Mouse (Mus musculus) embryonic facial prominence, embryonic 12.5 days (tissue): Measurements from ENCODE around the gene Tjp1. TPM values are rescaled to one million over a fixed set of nuclear protein-coding genes. Genes with fewer than 3 reads are reported as not detected.
A peak's percentile ranks its signal among the peaks of the same experiment; 100 is the strongest.

Source experiments
- ATAC-seq: fragments of 200-750 bp; cut with Nextera tagmentation; 2 replicates; pipeline ENCODE4 v1.8.0; 2017; ENCODE audit not compliant: insufficient number of reproducible peaks, insufficient read depth, low FRiP score, low TSS enrichment
- H3K27ac ChIP-seq: fragments of 300-500 bp; sonication (generic); 2 replicates; pipeline ENCODE4 v1.5.1; 2016; ENCODE audit warnings: mild to moderate bottlenecking
- H3K27me3 ChIP-seq: fragments of 300-500 bp; sonication (generic); 2 replicates; pipeline ENCODE4 v1.6.1; 2016; ENCODE audit warnings: mild to moderate bottlenecking, moderate library complexity
- H3K36me3 ChIP-seq: fragments of 300-500 bp; sonication (generic); 2 replicates; pipeline ENCODE4 v1.6.1; 2016; ENCODE audit warnings: mild to moderate bottlenecking
- H3K4me1 ChIP-seq: fragments of 300-500 bp; sonication (generic); 2 replicates; pipeline ENCODE4 v1.6.1; 2016
- H3K4me2 ChIP-seq: fragments of 300-500 bp; sonication (generic); replicated peaks from 2 replicates; pipeline ENCODE4 v1.6.1; 2016; ENCODE audit warnings: mild to moderate bottlenecking, moderate library complexity
- H3K4me3 ChIP-seq: fragments of 300-500 bp; sonication (generic); 2 replicates; pipeline ENCODE4 v1.5.1; 2016; ENCODE audit warnings: mild to moderate bottlenecking
- H3K9ac ChIP-seq: fragments of 300-500 bp; sonication (generic); 2 replicates; pipeline ENCODE4 v1.6.1; 2016; ENCODE audit warnings: mild to moderate bottlenecking, moderate library complexity
- H3K9me3 ChIP-seq: fragments of 300-500 bp; sonication (generic); 2 replicates; pipeline ENCODE4 v1.6.1; 2016; ENCODE audit warnings: mild to moderate bottlenecking, moderate library complexity
- WGBS: fragments of 180-500 bp; shearing (Covaris S2); methylation state at CpG from one replicate; pipeline ENCODE4 v1.1.7; 2016; 5-methylcytosine and 5-hydroxymethylcytosine counted together
- polyA plus RNA-seq: library from polyadenylated mRNA; unstranded; fragments of >200 nt; fragmentation: Nextera tagmentation; extraction: Ambion mirVana; gene quantifications from 2 replicates; pipeline ENCODE4 v1.2.1, GENCODE M21; 2016

The Tjp1 gene
- polyA plus RNA-seq, 1 experiment from 2014 or later, result 27.6 TPM

GRCm38 (mm10) chr7:65369101-65369500 is 158.5 kb downstream of the Tjp1 start:
- Histone ChIP-seq H3K4me3 (peak overlapping the region; percentile 21), H3K27ac (no peak overlapping the region), H3K4me1 (peaks cover 17% of the 10 kb centered on the region), H3K27me3 (no peaks in the 10 kb centered on the region), H3K9ac (peak overlapping the region; percentile 9; the same call in 1 of the 2 replicates), H3K9me3 (no peaks in the 10 kb centered on the region), H3K4me2 (peak overlapping the region; percentile 41), H3K36me3 (no peaks in the 10 kb centered on the region)
- ATAC-seq, result no peak
- 47% methylated on average over 5 of the region's 5 CpGs for WGBS

GRCm38 (mm10) chr7:65367386-65368245 is 160.0 kb downstream of the Tjp1 start:
- H3K4me2 ChIP-seq, result no peak overlapping the region
- no peaks in the 10 kb centered on the region for H3K27me3 ChIP-seq
- no peak overlapping the region for H3K27ac ChIP-seq
- H3K9ac ChIP-seq, result no peak overlapping the region
- WGBS, result 76% methylated on average over 16 of the region's 16 CpGs
- no peak for ATAC-seq
- no peaks in the 10 kb centered on the region for H3K9me3 ChIP-seq
- H3K36me3 ChIP-seq, result no peaks in the 10 kb centered on the region
- peaks cover 17% of the 10 kb centered on the region for H3K4me1 ChIP-seq
- H3K4me3 ChIP-seq, result no peak overlapping the region

- Histone ChIP-seq H3K9me3 (no peaks in the 10 kb centered on the region), H3K27ac (no peak overlapping the region)
These were observed 161.4 kb downstream of the Tjp1 start for GRCm38 (mm10) chr7:65366153-65366552.

GRCm38 (mm10) chr7:65365560-65365959 is 162.0 kb downstream of the Tjp1 start:
- no peak overlapping the region for H3K4me3 ChIP-seq
- no peak for ATAC-seq
- H3K27me3 ChIP-seq, result no peaks in the 10 kb centered on the region
- no peak overlapping the region for H3K27ac ChIP-seq
- no peak overlapping the region for H3K4me2 ChIP-seq
- H3K9me3 ChIP-seq, result no peaks in the 10 kb centered on the region
- H3K36me3 ChIP-seq, result no peaks in the 10 kb centered on the region
- WGBS, result 90% methylated on average over 4 of the region's 4 CpGs
- H3K4me1 ChIP-seq, result peaks cover 17% of the 10 kb centered on the region
- no peak overlapping the region for H3K9ac ChIP-seq

More at GRCm38 (mm10) chr7:65366153-65366552, 161.4 kb downstream of the Tjp1 start:
- Histone ChIP-seq H3K4me2 (no peak overlapping the region), H3K9ac (no peak overlapping the region), H3K27me3 (no peaks in the 10 kb centered on the region), H3K36me3 (no peaks in the 10 kb centered on the region), H3K4me1 (peaks cover 17% of the 10 kb centered on the region), H3K4me3 (no peak overlapping the region)
- ATAC-seq, result no peak
- WGBS, result 19% methylated on average over 1 of the region's 1 CpGs

- no peaks in the 10 kb centered on the region for H3K27me3 ChIP-seq
- H3K4me2 ChIP-seq, result no peak overlapping the region
- ATAC-seq, result 0 out of 2 replicates have a peak, but pooled peaks have one; percentile 52
- H3K4me3 ChIP-seq, result no peak overlapping the region
- H3K27ac ChIP-seq, result no peak overlapping the region
- WGBS, result 48% methylated on average over 3 of the region's 3 CpGs
- H3K9me3 ChIP-seq, result no peaks in the 10 kb centered on the region
- H3K36me3 ChIP-seq, result no peaks in the 10 kb centered on the region
- peaks cover 19% of the 10 kb centered on the region for H3K4me1 ChIP-seq
- H3K9ac ChIP-seq, result no peak overlapping the region
These were observed 167.3 kb downstream of the Tjp1 start for GRCm38 (mm10) chr7:65360278-65360677.

- Histone ChIP-seq H3K27me3 (no peaks in the 10 kb centered on the region), H3K4me3 (no peak overlapping the region), H3K9ac (no peak overlapping the region), H3K36me3 (no peaks in the 10 kb centered on the region), H3K4me2 (no peak overlapping the region), H3K27ac (no peak overlapping the region), H3K9me3 (no peaks in the 10 kb centered on the region), H3K4me1 (peaks cover 19% of the 10 kb centered on the region)
- ATAC-seq, result no peak
- 70% methylated on average over 8 of the region's 8 CpGs for WGBS
These were observed 167.8 kb downstream of the Tjp1 start for GRCm38 (mm10) chr7:65359774-65360173.

- Histone ChIP-seq H3K9me3 (no peaks in the 10 kb centered on the region), H3K27me3 (no peaks in the 10 kb centered on the region), H3K9ac (no peak overlapping the region), H3K4me3 (no peak overlapping the region), H3K4me1 (peaks cover 19% of the 10 kb centered on the region), H3K36me3 (no peaks in the 10 kb centered on the region), H3K27ac (no peak overlapping the region), H3K4me2 (no peak overlapping the region)
- ATAC-seq, result no peak
- WGBS, result 31% methylated on average over 1 of the region's 1 CpGs
These were observed 170.0 kb downstream of the Tjp1 start for GRCm38 (mm10) chr7:65357538-65357937.

GRCm38 (mm10) chr7:65356204-65356603 is 171.4 kb downstream of the Tjp1 start:
- Histone ChIP-seq H3K4me1 (peaks cover 19% of the 10 kb centered on the region), H3K9ac (no peak overlapping the region), H3K27ac (no peak overlapping the region), H3K4me2 (no peak overlapping the region), H3K36me3 (no peaks in the 10 kb centered on the region), H3K27me3 (no peaks in the 10 kb centered on the region), H3K4me3 (no peak overlapping the region), H3K9me3 (no peaks in the 10 kb centered on the region)
- 76% methylated on average over 1 of the region's 1 CpGs for WGBS
- no peak for ATAC-seq

- ATAC-seq, result no peak
- H3K4me2 ChIP-seq, result no peak overlapping the region
- no peaks in the 10 kb centered on the region for H3K9me3 ChIP-seq
- no peak overlapping the region for H3K9ac ChIP-seq
- no peaks in the 10 kb centered on the region for H3K27me3 ChIP-seq
- H3K27ac ChIP-seq, result no peak overlapping the region
- no peak overlapping the region for H3K4me3 ChIP-seq
- no peaks in the 10 kb centered on the region for H3K36me3 ChIP-seq
- WGBS, result 56% methylated on average over 2 of the region's 2 CpGs
- H3K4me1 ChIP-seq, result peaks cover 13% of the 10 kb centered on the region
These were observed 172.7 kb downstream of the Tjp1 start for GRCm38 (mm10) chr7:65354908-65355307.

GRCm38 (mm10) chr7:65350348-65351079 is 177.1 kb downstream of the Tjp1 start:
- no peaks in the 10 kb centered on the region for H3K9me3 ChIP-seq
- H3K36me3 ChIP-seq, result no peaks in the 10 kb centered on the region
- H3K4me2 ChIP-seq, result no peak overlapping the region
- ATAC-seq, result no peak
- H3K9ac ChIP-seq, result no peak overlapping the region
- H3K4me3 ChIP-seq, result no peak overlapping the region
- no peaks in the 10 kb centered on the region for H3K4me1 ChIP-seq
- H3K27me3 ChIP-seq, result no peaks in the 10 kb centered on the region
- H3K27ac ChIP-seq, result no peak overlapping the region
- 73% methylated on average over 2 of the region's 4 CpGs for WGBS

- Histone ChIP-seq H3K4me3 (no peak overlapping the region), H3K4me1 (no peaks in the 10 kb centered on the region), H3K9me3 (no peaks in the 10 kb centered on the region), H3K4me2 (no peak overlapping the region), H3K9ac (no peak overlapping the region), H3K36me3 (no peaks in the 10 kb centered on the region), H3K27ac (no peak overlapping the region), H3K27me3 (no peaks in the 10 kb centered on the region)
- no peak for ATAC-seq
These were observed 179.0 kb downstream of the Tjp1 start for GRCm38 (mm10) chr7:65348540-65348939.

- no peak for ATAC-seq
- H3K9me3 ChIP-seq, result no peaks in the 10 kb centered on the region
- H3K4me2 ChIP-seq, result no peak overlapping the region
- H3K4me1 ChIP-seq, result no peaks in the 10 kb centered on the region
- no peak overlapping the region for H3K4me3 ChIP-seq
- WGBS, result 87% methylated on average over 3 of the region's 3 CpGs
- H3K36me3 ChIP-seq, result peaks cover 20% of the 10 kb centered on the region; the same call in 1 of the 2 replicates
- H3K27ac ChIP-seq, result no peak overlapping the region
- H3K27me3 ChIP-seq, result no peaks in the 10 kb centered on the region
- H3K9ac ChIP-seq, result no peak overlapping the region
These were observed 182.3 kb downstream of the Tjp1 start for GRCm38 (mm10) chr7:65345314-65345713.
